Mouse (Mus musculus) MEL-GATA-1-ER (cell line): Measurements from ENCODE around the gene Podxl2.

Experiments
- DNase-seq: peaks from one replicate; pipeline ENCODE4 v3.0.0-alpha.2; 2012; ENCODE audit warnings: low read depth; ENCODE audit errors: extremely low read depth

Podxl2 gene

DNA sequence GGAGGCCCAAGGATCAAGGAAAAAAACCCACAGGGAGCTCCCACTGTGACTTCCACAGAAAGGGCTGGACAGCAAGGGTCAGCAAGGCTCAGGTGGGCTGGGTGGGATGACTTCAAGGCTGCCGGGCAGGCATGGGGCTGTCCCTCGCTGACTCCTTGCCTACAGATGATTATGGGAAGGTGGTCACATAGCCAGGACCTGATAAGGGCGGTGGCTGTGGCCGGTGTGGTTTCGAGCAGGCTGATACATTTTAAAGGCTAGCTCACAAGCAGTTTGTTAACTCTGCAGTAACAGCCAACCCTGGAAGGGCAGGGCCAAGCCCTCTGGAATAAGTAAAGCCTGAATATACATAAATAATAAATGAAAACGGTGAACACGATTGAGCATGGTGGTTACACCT lies 71.8 kb downstream of the Podxl2 start:
- no peak for DNase-seq

DNA sequence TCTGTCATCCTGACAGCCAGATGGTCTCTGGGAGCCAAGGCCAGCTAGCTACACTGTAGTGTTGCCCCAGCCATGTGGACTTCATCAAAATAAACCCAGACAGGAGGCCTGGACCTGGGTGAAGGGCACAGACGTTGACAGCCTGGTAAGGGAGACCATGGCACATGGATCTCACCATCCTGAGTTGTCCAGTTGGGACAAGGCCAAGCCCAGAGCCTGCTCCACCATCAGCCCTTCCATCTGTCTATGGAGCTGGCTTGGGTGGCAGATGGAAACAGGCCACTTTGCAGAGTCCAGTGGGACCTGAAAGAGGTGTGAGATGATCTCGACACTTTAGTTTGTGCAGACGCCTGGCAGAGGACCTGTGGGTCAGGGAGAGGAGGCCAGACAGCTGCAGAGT lies 74.1 kb downstream of the Podxl2 start:
- DNase-seq, result no peak

DNA sequence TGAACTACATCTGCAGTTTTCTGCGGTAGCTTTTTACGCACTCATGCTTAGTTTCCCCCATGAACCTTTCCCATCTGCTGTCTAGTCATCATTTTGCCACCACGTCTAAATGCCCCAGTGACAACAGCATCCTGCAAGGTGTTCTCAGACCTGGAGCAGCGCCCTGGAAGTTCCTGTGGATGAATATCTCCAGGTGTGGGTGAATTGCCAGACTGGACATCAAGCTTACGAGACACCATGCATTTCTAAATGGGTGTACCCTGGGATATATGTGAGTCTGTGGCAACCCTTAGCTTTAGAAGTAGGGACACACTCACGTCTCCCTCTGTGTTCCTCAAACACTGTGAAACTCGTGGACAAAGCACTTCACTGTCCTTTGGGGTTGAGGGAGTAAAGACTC lies 74.7 kb downstream of the Podxl2 start:
- no peak for DNase-seq

DNA sequence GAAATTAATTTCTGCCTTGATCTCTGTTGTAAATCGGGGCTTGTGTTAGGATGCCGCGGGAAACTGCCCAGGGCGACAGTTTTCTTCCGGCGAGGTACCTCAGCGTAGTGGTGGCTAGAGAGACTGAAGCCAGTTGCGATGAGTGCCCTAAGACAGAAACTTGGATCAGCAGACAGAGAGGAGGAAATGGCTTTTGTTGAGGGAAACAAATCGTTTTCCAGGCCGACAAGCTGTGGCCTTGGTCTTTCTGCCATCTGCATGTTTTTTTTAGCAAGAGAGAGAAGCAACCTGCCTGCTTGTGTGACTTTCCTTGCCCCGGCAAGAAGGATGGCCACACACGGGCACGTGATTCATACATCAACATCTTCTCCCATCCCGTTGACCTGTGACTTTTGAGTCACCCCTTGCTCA lies 80.3 kb downstream of the Podxl2 start:
- no peak for DNase-seq

DNA sequence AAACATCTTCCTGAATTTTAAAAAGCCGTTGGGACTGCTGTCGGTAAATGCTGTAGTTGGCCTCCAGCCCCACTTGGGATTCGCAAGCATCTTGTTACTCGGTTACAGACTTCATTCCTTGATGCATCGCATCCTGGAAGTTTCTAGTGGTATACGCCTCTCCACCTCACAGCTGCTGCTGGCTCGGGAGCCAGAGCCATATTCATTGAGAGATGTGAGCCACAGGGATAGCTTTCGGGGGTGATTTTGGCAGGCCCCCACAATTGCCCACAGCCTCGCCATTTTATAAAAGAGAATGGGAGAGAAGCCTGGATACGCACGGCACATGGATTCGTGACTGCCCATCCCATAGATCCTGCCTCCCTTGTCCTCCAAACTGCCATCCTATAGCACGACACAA lies 81.0 kb downstream of the Podxl2 start:
- no peak for DNase-seq

DNA sequence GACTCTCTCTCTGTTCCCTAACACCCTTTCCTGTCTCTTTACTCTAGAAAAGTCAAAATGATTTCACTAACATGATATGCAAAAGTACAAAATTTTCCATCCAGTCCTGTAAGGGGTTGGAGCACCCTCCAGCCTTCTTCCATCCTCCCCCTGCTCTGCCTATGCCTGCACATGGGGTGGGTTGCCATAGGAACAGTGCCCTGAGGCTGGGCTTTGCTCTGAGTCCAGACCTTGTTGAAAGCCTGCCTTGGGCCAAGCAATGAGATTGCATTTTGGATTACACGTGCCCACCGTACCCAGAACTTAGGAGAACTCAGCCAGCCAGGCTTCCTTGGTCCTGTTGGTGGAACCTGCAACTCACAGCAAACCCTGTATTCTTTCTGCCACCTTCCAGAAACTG lies 81.6 kb downstream of the Podxl2 start:
- no peak for DNase-seq
